Mouse (Mus musculus) megakaryocyte progenitor cell, adult 5-6 weeks (primary cell): ENCODE measurements around the gene Ifi203. TPM values are rescaled to one million over a fixed set of nuclear protein-coding genes. Genes with fewer than 3 reads are reported as not detected.
"Not testable (repeated sequence)": the region's sequence is repeated elsewhere in the genome, so short reads cannot be mapped to it uniquely, and the experiment has no call there.

Experiments
- ATAC-seq: replicated peaks from 2 replicates; pipeline ENCODE4 v1.8.0; 2016; ENCODE audit warnings: mild to moderate bottlenecking, moderate TSS enrichment, inconsistent platforms; ENCODE audit not compliant: poor library complexity
- total RNA-seq, 2 experiments: library from RNA; stranded (forward) in 1 of 2; stranded (reverse) in 1 of 2; fragments of 157-497, 149-512 nt in 1 of 2; fragments of 200-1000 nt in 1 of 2; gene quantifications; 2 replicates each; pipeline versions ENCODE4 v1.2.3 to v1.2.4; 2015 to 2017

The Ifi203 gene
- total RNA-seq (2015) (59.5 and 87.9 TPM in 2 replicates), total RNA-seq (2017) (29.0 and 43.0 TPM in 2 replicates)

- peak; percentile 56 for ATAC-seq
Measured at GRCm38 (mm10) chr1:173941924-173942779, at the start of gene Ifi203, which contains the start of gene Mndal. Gene Ifi203, minus strand, starts transcription at chr1:173942672. Gene Mndal, minus strand, starts transcription at chr1:173942491.

DNA sequence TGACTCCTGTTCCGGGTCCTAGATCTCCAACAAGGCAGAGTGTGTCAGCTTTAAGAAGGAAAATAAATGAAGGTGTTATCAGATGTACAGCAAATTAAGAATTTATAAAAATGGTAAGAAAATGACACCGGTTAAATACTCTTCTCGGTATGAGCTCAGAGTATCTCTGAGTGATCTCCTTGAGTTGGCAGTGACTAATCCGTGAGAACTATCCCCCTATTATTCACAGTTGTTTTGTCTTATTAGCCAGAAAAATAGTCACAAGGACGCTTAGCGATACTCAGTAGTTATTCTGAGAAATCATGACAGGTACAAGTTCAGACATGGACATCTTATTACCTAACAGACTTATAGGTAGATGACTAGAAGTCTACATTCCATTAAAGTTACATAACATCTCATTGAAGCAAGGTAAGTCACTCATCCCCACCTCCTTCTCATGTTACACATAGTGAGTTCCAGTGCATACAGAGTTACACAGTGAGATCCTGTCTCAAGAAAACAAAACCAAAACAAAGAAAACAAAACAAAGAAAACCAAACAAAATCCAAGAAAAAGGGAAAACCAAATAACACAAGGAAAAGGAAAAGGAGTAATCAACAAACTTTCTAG lies 40.3 kb upstream of the Ifi203 start, which contains the start of gene Ifi202b:
Gene Ifi202b (minus strand): TSS at position 51 of the 612 bp plus-strand sequence.
- ATAC-seq = not testable (repeated sequence)

- ATAC-seq = not testable (repeated sequence)
Measured at GRCm38 (mm10) chr1:173981038-173981437, 38.6 kb upstream of the Ifi203 start.

- peak; percentile 97 for ATAC-seq
Measured at GRCm38 (mm10) chr1:173977622-173978021, 35.1 kb upstream of the Ifi203 start.

DNA sequence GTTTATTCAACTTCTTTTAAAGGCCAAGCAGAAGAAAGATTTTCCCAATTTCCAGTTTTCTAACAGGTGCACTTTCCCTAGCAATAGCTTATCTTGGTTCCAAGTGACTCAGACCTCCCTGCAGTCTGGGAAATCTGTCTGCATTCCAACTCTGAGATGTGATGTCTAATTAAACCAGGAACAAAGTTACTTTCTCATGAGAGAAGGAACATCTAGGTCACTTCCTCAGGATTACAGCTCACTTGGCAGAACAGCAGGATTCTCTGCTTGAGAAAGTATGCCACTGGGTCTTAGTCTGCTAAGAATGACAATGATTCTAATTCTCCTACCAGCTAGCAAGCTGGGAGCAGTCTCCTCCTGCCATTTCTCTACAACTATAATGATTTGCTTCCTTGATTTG lies 30.6 kb upstream of the Ifi203 start:
- no peak for ATAC-seq

- not testable (repeated sequence) for ATAC-seq
Measured at GRCm38 (mm10) chr1:173961491-173961890, 19.0 kb upstream of the Ifi203 start.

GRCm38 (mm10) chr1:173959998-173960397 lies 17.5 kb upstream of the Ifi203 start:
- not testable (repeated sequence) for ATAC-seq

DNA sequence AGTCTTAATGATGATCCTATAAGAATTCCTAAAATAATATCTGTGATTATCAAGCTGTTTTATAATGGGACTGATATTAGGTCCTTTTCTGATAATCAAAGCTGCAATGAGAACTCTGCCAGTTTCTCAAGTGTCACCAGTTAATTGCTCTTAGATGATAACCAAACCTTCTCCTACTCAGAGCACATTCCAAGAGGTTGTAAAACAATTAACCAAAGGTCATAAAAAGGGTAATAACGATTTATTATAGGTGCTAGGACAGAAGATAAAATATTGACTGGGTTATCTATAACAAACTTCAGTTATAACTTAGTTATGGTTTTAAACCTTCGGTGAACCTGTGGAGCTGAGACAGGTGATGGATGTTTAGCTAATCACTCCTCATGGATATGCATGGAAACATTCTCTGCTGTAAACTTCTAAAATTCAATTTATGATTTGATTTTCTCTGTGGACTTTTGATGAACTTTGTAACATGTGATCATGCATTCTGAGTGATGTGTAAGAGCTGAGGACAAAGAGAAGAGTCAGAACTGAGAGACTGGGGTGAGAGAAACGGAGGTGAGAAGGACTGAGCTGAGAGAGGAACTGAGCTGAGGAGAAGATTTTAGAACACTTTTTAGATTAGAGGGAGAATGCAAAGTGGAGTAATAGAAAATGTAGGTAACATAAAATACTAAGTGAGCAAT lies 13.5 kb upstream of the Ifi203 start:
- ATAC-seq = not testable (repeated sequence)

DNA sequence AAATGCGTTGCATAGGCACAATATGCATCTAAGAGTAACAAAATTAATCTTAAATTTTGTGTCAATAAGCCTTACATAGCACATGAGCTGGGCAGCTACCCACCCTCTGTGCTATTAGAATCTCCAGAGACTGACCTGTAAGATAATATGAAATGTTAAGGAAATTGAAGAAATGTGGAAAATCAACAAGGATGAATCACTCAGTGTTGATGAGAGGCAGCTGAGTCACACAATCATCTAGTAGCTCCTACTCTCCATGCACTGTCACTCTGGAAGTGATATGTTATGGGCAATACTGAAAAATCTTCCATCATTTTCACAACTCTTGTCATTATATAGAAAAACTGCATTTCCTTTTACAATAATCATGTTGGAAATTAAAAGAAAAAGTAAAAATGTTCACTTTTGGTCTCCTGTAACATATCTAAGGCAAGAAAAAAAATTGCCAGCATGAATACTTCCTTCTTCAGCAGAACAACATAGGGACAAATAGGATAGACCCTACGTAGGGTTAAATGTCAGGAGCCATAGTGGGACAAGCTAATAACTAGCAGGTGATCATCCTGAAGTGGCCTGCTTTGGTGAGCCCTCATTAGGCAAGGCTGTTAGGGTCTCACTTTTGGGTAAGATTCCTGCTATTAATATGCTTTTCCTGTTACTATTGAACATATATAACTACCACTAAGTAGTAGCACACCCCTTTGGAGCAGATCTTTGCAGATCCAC lies 12.8 kb upstream of the Ifi203 start:
- ATAC-seq = no peak

DNA sequence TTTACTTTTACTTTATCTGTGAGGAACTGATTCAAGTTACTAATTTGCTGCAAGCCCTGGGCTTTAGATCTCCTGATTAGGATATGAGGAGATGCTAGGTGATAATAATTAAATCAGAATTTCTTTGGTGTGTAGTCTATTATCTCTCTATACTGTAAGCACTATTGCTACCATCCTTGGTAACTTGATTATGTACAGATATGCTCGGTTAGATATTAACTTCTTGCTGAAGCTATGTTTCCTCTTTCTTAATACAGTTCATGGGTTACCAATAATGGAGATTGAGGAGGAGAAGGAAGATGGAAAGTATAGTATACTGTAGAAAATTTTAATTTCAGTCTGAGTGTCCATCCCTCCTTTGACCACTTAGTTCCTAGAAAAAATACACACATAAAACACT lies 11.1 kb upstream of the Ifi203 start:
- no peak for ATAC-seq

DNA sequence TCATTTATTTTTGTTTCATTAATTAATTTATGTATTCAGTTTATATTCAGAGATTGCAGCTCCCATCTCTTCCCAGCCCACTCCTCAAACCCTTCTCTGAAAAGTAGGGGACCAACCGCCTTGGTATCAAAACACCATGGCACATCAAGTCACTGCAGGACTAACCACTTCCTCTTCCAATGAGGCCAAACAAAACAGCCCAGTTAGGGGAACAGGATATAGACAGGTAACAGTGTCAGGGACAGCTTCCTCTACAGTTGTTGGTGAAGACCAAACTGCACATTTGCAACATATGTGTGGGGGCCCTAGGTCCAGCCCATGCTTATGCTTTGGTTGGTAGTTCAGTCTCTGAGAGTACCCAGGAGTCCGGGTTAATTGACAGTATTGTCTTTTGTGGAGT lies 6.6 kb upstream of the Ifi203 start:
- ATAC-seq = peak; percentile 99

GRCm38 (mm10) chr1:173942780-173943066 lies 251 bp upstream of the Ifi203 start:
- ATAC-seq = not testable (repeated sequence)

- ATAC-seq = peak; percentile 42
Measured at GRCm38 (mm10) chr1:173941522-173941921, 950 bp downstream of the Ifi203 start.

GRCm38 (mm10) chr1:173919279-173919678 lies 23.2 kb downstream of the Ifi203 start:
- peak; percentile 55; the same call in 1 of the 2 replicates for ATAC-seq

DNA sequence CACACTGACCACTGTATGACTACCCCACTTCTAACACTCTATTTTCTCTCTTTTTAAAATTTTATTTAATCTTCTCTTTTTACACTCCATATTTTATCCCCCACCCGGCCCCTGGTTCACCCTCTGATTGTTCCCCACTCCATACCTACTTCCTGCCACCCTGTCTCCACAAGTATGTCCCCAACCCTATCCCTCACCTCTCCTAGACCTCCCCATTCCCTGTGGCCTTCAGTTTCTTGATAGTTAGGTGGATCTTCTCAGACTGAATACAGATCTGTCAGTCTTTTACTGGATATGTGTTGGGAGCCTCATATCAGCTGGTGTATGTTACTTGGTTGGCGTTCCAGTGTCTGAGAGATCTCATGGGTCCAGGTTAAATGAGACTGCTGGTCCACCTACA lies 27.9 kb downstream of the Ifi203 start:
- ATAC-seq = no peak

GRCm38 (mm10) chr1:173913256-173913791 lies 29.1 kb downstream of the Ifi203 start:
- peak; percentile 17 for ATAC-seq

GRCm38 (mm10) chr1:173912548-173913255 lies 29.8 kb downstream of the Ifi203 start, which contains the start of gene Ifi211:
Gene Ifi211, minus strand, starts transcription at chr1:173913046.
- peak; percentile 88 for ATAC-seq

- ATAC-seq = no peak
Measured at GRCm38 (mm10) chr1:173911808-173912464, 30.5 kb downstream of the Ifi203 start.

DNA sequence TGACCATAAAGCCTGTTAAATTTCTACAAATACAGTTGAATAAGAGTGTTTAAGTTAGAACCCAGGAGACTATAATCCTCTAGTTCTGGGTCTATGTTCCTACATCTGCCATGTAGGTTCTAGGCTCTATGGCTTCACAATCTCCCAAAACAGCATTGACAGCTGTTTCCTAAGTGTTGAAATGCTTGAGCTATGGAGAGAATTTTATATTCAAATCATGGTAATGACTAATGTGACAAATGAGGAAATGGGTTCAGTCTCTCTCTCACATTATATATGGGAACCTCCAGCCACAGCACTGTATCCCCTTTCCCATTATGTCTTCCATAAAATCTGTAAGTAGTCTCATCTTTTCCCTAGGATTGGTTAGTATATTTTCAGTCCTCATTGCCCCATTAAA lies 34.1 kb downstream of the Ifi203 start:
- peak; percentile 60 for ATAC-seq
